ENCODE assay signal across 9 mouse cellular contexts in the genomic region with DNA sequence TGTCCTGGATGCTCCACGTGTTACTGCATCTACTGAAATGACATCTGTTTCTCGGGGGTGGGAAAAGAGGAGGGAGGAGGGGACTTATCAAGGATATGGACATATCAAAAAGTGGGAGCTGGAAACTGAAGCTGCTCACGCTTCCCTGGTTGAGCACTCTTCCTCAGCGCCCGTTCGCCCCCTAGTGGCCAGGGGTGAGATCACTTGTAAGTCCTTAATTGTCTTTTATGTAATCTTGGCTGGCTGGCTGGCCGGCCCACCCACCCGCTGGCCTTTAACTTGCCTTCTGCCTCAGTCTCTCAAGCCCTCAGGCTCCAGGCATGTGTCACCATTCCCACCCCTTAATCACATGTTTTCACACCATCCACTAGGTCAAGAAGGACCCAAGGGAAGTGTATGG. TPM values are rescaled to one million over a fixed set of nuclear protein-coding genes. Genes with fewer than 3 reads are reported as not detected.
DNase-seq lines count a peak whose midpoint lies in the region; ATAC-seq and TF ChIP-seq lines count a peak whose summit lies in the region.
"Had no signal": no experiment of that assay in that cellular context is flagged by ENCODE, and none has a peak within 500 bp of the region (broad histone marks: within the 10 kb centered on the region; RNA-seq: fewer than 3 reads in every experiment).

No protein-coding gene starts in this region.

- peaks cover 80% of the 10 kb centered on the region for H3K36me3 ChIP-seq in limb, embryonic 14.5 days (ENCODE audit: control insufficient read depth, insufficient read depth, low read length)
- H3K36me3 ChIP-seq in neural tube, embryonic 15.5 days = peaks cover 52% of the 10 kb centered on the region

- peaks cover 4% of the 10 kb centered on the region; the same call in 1 of the 2 replicates for H3K4me1 ChIP-seq in limb, embryonic 14.5 days (ENCODE audit: control insufficient read depth, insufficient read depth, low read length)
- peaks cover 86% of the 10 kb centered on the region for H3K4me1 ChIP-seq in neural tube, embryonic 15.5 days

- ATAC-seq in monocyte, adult 5-6 weeks (replicated peaks; ENCODE audit: insufficient number of reproducible peaks, low FRiP score, low TSS enrichment, poor library complexity, severe bottlenecking) = no peak
- ATAC-seq in limb, embryonic 14.5 days (ENCODE audit: low FRiP score, low read depth) = no peak
- no peak for ATAC-seq in neural tube, embryonic 15.5 days (ENCODE audit: low FRiP score)

- no peak overlapping the region for H3K27ac ChIP-seq in limb, embryonic 14.5 days (replicated peaks; ENCODE audit: low read depth, low read length)
- H3K27ac ChIP-seq in neural tube, embryonic 15.5 days (replicated peaks) = peak overlapping the region; percentile 83

- no peaks in the 10 kb centered on the region for H3K27me3 ChIP-seq in limb, embryonic 14.5 days (ENCODE audit: control insufficient read depth, insufficient read depth, low read length)
- H3K27me3 ChIP-seq in neural tube, embryonic 15.5 days (replicated peaks) = no peaks in the 10 kb centered on the region

- 3% methylated on average over 8 of the region's 8 CpGs for WGBS in limb, embryonic 14.5 days
- under 1% methylated on average over 8 of the region's 8 CpGs for WGBS in neural tube, embryonic 15.5 days

- TF ChIP-seq POLR2A in limb, embryonic 14.5 days (IDR thresholded peaks at IDR 0.05; ENCODE audit: borderline replicate concordance, extremely low read depth, insufficient read depth, insufficient read length) = no peak

- no peak overlapping the region for H3K9ac ChIP-seq in limb, embryonic 14.5 days (ENCODE audit: low read depth, low read length, severe bottlenecking)
- H3K9ac ChIP-seq in neural tube, embryonic 15.5 days (replicated peaks) = no peak overlapping the region

- H3K9me3 ChIP-seq in limb, embryonic 14.5 days (ENCODE audit: control insufficient read depth, low read length) = no peaks in the 10 kb centered on the region
- H3K9me3 ChIP-seq in neural tube, embryonic 15.5 days (replicated peaks) = no peaks in the 10 kb centered on the region

- DNase-seq in monocyte, adult 2 months (ENCODE audit: low read depth in 1 of 2, low spot score in 2 of 2) = peak; percentile 19 to 56
- DNase-seq in cerebellum, adult 8-10 months = peak; percentile 92
- DNase-seq in frontal cortex, postnatal 10 days (ENCODE audit: low spot score in 2 of 2) = peak; percentile 73 to 82
- DNase-seq in induced T-regulatory cell, adult 2 months (ENCODE audit: low read depth) = peak; percentile 84
- DNase-seq in limb, embryonic 14.5 days (ENCODE audit: low spot score) = peak; percentile 78
- peak; percentile 65 for DNase-seq in testis, postnatal 14 days (ENCODE audit: low spot score)

- no peak overlapping the region for H3K4me3 ChIP-seq in limb, embryonic 14.5 days (replicated peaks; ENCODE audit: low read length)
- no peak overlapping the region for H3K4me3 ChIP-seq in neural tube, embryonic 15.5 days (replicated peaks)
- H3K4me3 ChIP-seq: erythroblast, embryonic 14.5 days had no signal

- no peak overlapping the region for H3K4me2 ChIP-seq in limb, embryonic 14.5 days (replicated peaks; ENCODE audit: low read depth, low read length, severe bottlenecking)
- H3K4me2 ChIP-seq in neural tube, embryonic 15.5 days = peak overlapping the region; percentile 50; the same call in 1 of the 2 replicates

RNA-seq across cellular contexts. Expression of a gene that starts 34.1 kb away (rescaled TPM):
- total RNA-seq in monocyte, adult 5-6 weeks (2017) = 30.5 to 41.8 TPM (median 34.6 TPM) in 3 replicates
- polyA plus RNA-seq in limb, embryonic 14.5 days (2012; rRNA removed) = 103 and 114 TPM in 2 replicates
- polyA plus RNA-seq in limb, embryonic 14.5 days (2014; fragmentation: Nextera tagmentation; extraction: Ambion mirVana) = 57.9 and 61.7 TPM in 2 replicates
- polyA plus RNA-seq in neural tube, embryonic 15.5 days (2015; fragmentation: Nextera tagmentation; extraction: Ambion mirVana) = 60.2 and 101 TPM in 2 replicates

RNA-seq across cellular contexts. Expression of a gene that starts 38.4 kb away (rescaled TPM):
- total RNA-seq in monocyte, adult 5-6 weeks (2017) = 11.8 to 33.4 TPM (median 26.8 TPM) in 3 replicates
- 29.8 and 35.5 TPM in 2 replicates for polyA plus RNA-seq in limb, embryonic 14.5 days (2012; rRNA removed)
- polyA plus RNA-seq in limb, embryonic 14.5 days (2014; fragmentation: Nextera tagmentation; extraction: Ambion mirVana) = 23.2 and 23.5 TPM in 2 replicates
- 54.8 and 62.8 TPM in 2 replicates for polyA plus RNA-seq in neural tube, embryonic 15.5 days (2015; fragmentation: Nextera tagmentation; extraction: Ambion mirVana)

RNA-seq across cellular contexts. Expression of a gene that starts 40.9 kb away (rescaled TPM):
- total RNA-seq in monocyte, adult 5-6 weeks (2017) = not detected in 3 replicates
- 0.04 and 0.05 TPM in 2 replicates for polyA plus RNA-seq in limb, embryonic 14.5 days (2012; rRNA removed)
- not detected in 2 replicates for polyA plus RNA-seq in limb, embryonic 14.5 days (2014; fragmentation: Nextera tagmentation; extraction: Ambion mirVana)
- polyA plus RNA-seq in neural tube, embryonic 15.5 days (2015; fragmentation: Nextera tagmentation; extraction: Ambion mirVana) = 5.9 and 13.7 TPM in 2 replicates
- polyA plus RNA-seq: erythroblast, embryonic 14.5 days had no signal

RNA-seq across cellular contexts. Expression of a gene that starts 41.0 kb away (rescaled TPM):
- 17.1 to 27.5 TPM (median 26.9 TPM) in 3 replicates for total RNA-seq in monocyte, adult 5-6 weeks (2017)
- polyA plus RNA-seq in limb, embryonic 14.5 days (2012; rRNA removed) = 295 and 397 TPM in 2 replicates
- polyA plus RNA-seq in limb, embryonic 14.5 days (2014; fragmentation: Nextera tagmentation; extraction: Ambion mirVana) = 113 and 120 TPM in 2 replicates
- 111 TPM in 2 replicates for polyA plus RNA-seq in neural tube, embryonic 15.5 days (2015; fragmentation: Nextera tagmentation; extraction: Ambion mirVana)

RNA-seq across cellular contexts. Expression of a gene that starts 54.7 kb away (rescaled TPM):
- total RNA-seq in monocyte, adult 5-6 weeks (2017) = not detected in 3 replicates
- 2.7 and 3.8 TPM in 2 replicates for polyA plus RNA-seq in limb, embryonic 14.5 days (2012; rRNA removed)
- polyA plus RNA-seq in limb, embryonic 14.5 days (2014; fragmentation: Nextera tagmentation; extraction: Ambion mirVana) = 0.62 and 1.1 TPM in 2 replicates
- 0.40 and 0.87 TPM in 2 replicates for polyA plus RNA-seq in neural tube, embryonic 15.5 days (2015; fragmentation: Nextera tagmentation; extraction: Ambion mirVana)
- polyA plus RNA-seq: erythroblast, embryonic 14.5 days had no signal

Comparison
In these comparisons a context has a peak if more than half of its experiments do, and no peak if none do; other contexts are left out.
1. DNase-seq: peak in every context shown above with its lines; median percentile 92 in cerebellum, adult 8-10 months; 84 in induced T-regulatory cell, adult 2 months; 78 in limb, embryonic 14.5 days; 78 in frontal cortex, postnatal 10 days; 65 in testis, postnatal 14 days; 38 in monocyte, adult 2 months.